Mouse (Mus musculus): ENCODE measurements around the gene As3mt. TPM values are rescaled to one million over a fixed set of nuclear protein-coding genes. Genes with fewer than 3 reads are reported as not detected.

The As3mt gene
- 28.8 and 43.7 TPM in 2 replicates for polyA plus RNA-seq (2012; rRNA removed)

GRCm38 (mm10) chr19:46707296-46708151 is at the start of gene As3mt:
TSS of gene As3mt (plus strand) at chr19:46707458.
- 3% methylated on average over 31 of the region's 31 CpGs for WGBS

GRCm38 (mm10) chr19:46658348-46658747 is 48.9 kb upstream of the As3mt start:
- H3K27me3 ChIP-seq (replicated peaks; ENCODE audit: control insufficient read depth, insufficient read depth, low read length) = no peaks in the 10 kb centered on the region
- no peak overlapping the region for H3K27ac ChIP-seq (ENCODE audit: insufficient read depth, low read depth, low read length)
- WGBS = 96% methylated on average over 7 of the region's 7 CpGs
- no peaks in the 10 kb centered on the region for H3K4me1 ChIP-seq (ENCODE audit: control insufficient read depth, insufficient read depth, low read length)
- no peak for DNase-seq
- TF ChIP-seq POLR2A (IDR thresholded peaks at IDR 0.05; ENCODE audit: low read depth, low read length) (no peak), CTCF (conservative IDR thresholded peaks at IDR 0.05; ENCODE audit: insufficient read depth, insufficient read length, low read depth, low read length) (no peak)
- H3K36me3 ChIP-seq (ENCODE audit: control insufficient read depth, insufficient read depth, low read length) = peaks cover 8% of the 10 kb centered on the region
- no peak overlapping the region for H3K4me3 ChIP-seq (ENCODE audit: insufficient read depth, low read depth, low read length)

More at GRCm38 (mm10) chr19:46707296-46708151, at the start of gene As3mt:
- H3K27me3 ChIP-seq (replicated peaks; ENCODE audit: control insufficient read depth, insufficient read depth, low read length) = no peaks in the 10 kb centered on the region
- no peaks in the 10 kb centered on the region for H3K36me3 ChIP-seq (ENCODE audit: control insufficient read depth, insufficient read depth, low read length)
- peak within 1 kb of the TSS; percentile 40 for H3K27ac ChIP-seq (ENCODE audit: insufficient read depth, low read depth, low read length)
- peak; percentile 90 for DNase-seq
- peak within 1 kb of the TSS; percentile 67 for H3K4me3 ChIP-seq (ENCODE audit: insufficient read depth, low read depth, low read length)
- TF ChIP-seq CTCF (conservative IDR thresholded peaks at IDR 0.05; ENCODE audit: insufficient read depth, insufficient read length, low read depth, low read length) = no peak
- no peak for TF ChIP-seq POLR2A (IDR thresholded peaks at IDR 0.05; ENCODE audit: low read depth, low read length)
- peaks cover 8% of the 10 kb centered on the region; the same call in 1 of the 2 replicates for H3K4me1 ChIP-seq (ENCODE audit: control insufficient read depth, insufficient read depth, low read length)

- DNase-seq = no peak
- H3K27me3 ChIP-seq (replicated peaks; ENCODE audit: control insufficient read depth, insufficient read depth, low read length) = no peaks in the 10 kb centered on the region
- 59% methylated on average over 9 of the region's 9 CpGs for WGBS
- H3K27ac ChIP-seq (ENCODE audit: insufficient read depth, low read depth, low read length) = no peak overlapping the region; the same call in 1 of the 2 replicates
- H3K4me3 ChIP-seq (ENCODE audit: insufficient read depth, low read depth, low read length) = no peak overlapping the region
- no peaks in the 10 kb centered on the region for H3K4me1 ChIP-seq (ENCODE audit: control insufficient read depth, insufficient read depth, low read length)
- peaks cover 8% of the 10 kb centered on the region for H3K36me3 ChIP-seq (ENCODE audit: control insufficient read depth, insufficient read depth, low read length)
- no peak for TF ChIP-seq CTCF (conservative IDR thresholded peaks at IDR 0.05; ENCODE audit: insufficient read depth, insufficient read length, low read depth, low read length)
- no peak for TF ChIP-seq POLR2A (IDR thresholded peaks at IDR 0.05; ENCODE audit: low read depth, low read length)
These were observed 48.4 kb upstream of the As3mt start for GRCm38 (mm10) chr19:46658851-46659250.

- Histone ChIP-seq H3K27me3 (replicated peaks; ENCODE audit: control insufficient read depth, insufficient read depth, low read length) (no peaks in the 10 kb centered on the region), H3K27ac (ENCODE audit: insufficient read depth, low read depth, low read length) (no peak overlapping the region), H3K4me1 (ENCODE audit: control insufficient read depth, insufficient read depth, low read length) (no peaks in the 10 kb centered on the region), H3K4me3 (ENCODE audit: insufficient read depth, low read depth, low read length) (no peak overlapping the region), H3K36me3 (ENCODE audit: control insufficient read depth, insufficient read depth, low read length) (no peaks in the 10 kb centered on the region; the same call in 1 of the 2 replicates)
- DNase-seq = no peak
- 32% methylated on average over 4 of the region's 4 CpGs for WGBS
- TF ChIP-seq CTCF (conservative IDR thresholded peaks at IDR 0.05; ENCODE audit: insufficient read depth, insufficient read length, low read depth, low read length) (no peak), POLR2A (IDR thresholded peaks at IDR 0.05; ENCODE audit: low read depth, low read length) (no peak)
These were observed 45.7 kb upstream of the As3mt start for GRCm38 (mm10) chr19:46661511-46661910.

GRCm38 (mm10) chr19:46662214-46662613 is 45.0 kb upstream of the As3mt start:
- Histone ChIP-seq H3K27me3 (replicated peaks; ENCODE audit: control insufficient read depth, insufficient read depth, low read length) (no peaks in the 10 kb centered on the region), H3K4me1 (ENCODE audit: control insufficient read depth, insufficient read depth, low read length) (no peaks in the 10 kb centered on the region), H3K27ac (ENCODE audit: insufficient read depth, low read depth, low read length) (no peak overlapping the region), H3K36me3 (ENCODE audit: control insufficient read depth, insufficient read depth, low read length) (no peaks in the 10 kb centered on the region; the same call in 1 of the 2 replicates), H3K4me3 (ENCODE audit: insufficient read depth, low read depth, low read length) (no peak overlapping the region)
- DNase-seq = no peak
- TF ChIP-seq CTCF (conservative IDR thresholded peaks at IDR 0.05; ENCODE audit: insufficient read depth, insufficient read length, low read depth, low read length) (no peak), POLR2A (IDR thresholded peaks at IDR 0.05; ENCODE audit: low read depth, low read length) (no peak)
- 74% methylated on average over 8 of the region's 8 CpGs for WGBS

- DNase-seq = no peak
- H3K36me3 ChIP-seq (ENCODE audit: control insufficient read depth, insufficient read depth, low read length) = no peaks in the 10 kb centered on the region
- no peaks in the 10 kb centered on the region for H3K27me3 ChIP-seq (replicated peaks; ENCODE audit: control insufficient read depth, insufficient read depth, low read length)
- WGBS = 74% methylated on average over 6 of the region's 6 CpGs
- TF ChIP-seq POLR2A (IDR thresholded peaks at IDR 0.05; ENCODE audit: low read depth, low read length) (no peak), CTCF (conservative IDR thresholded peaks at IDR 0.05; ENCODE audit: insufficient read depth, insufficient read length, low read depth, low read length) (no peak)
- H3K4me1 ChIP-seq (ENCODE audit: control insufficient read depth, insufficient read depth, low read length) = no peaks in the 10 kb centered on the region
- H3K27ac ChIP-seq (ENCODE audit: insufficient read depth, low read depth, low read length) = no peak overlapping the region
- H3K4me3 ChIP-seq (ENCODE audit: insufficient read depth, low read depth, low read length) = no peak overlapping the region
These were observed 44.5 kb upstream of the As3mt start for GRCm38 (mm10) chr19:46662784-46663183.

DNA sequence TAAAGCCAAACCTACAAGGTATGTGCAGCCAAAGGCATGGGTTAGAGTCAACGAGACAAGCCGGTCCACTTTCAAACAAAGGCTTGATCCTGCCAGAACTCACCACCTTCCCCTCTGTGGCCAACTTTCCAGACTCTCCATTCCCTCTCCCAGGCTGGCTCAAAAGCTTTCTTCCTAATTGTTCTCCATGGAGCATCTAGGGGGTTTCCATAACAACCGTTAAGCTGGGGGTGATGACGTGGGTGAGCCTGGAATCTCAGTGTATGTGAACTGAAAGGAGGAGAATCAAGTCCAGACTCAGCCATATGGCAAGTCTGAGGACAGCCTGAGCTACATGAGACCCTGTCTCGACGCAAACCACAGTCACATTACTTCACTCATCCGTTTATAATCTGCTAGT is 41.8 kb upstream of the As3mt start:
- DNase-seq = no peak
- TF ChIP-seq POLR2A (IDR thresholded peaks at IDR 0.05; ENCODE audit: low read depth, low read length) (no peak), CTCF (conservative IDR thresholded peaks at IDR 0.05; ENCODE audit: insufficient read depth, insufficient read length, low read depth, low read length) (no peak)
- no peak overlapping the region for H3K27ac ChIP-seq (ENCODE audit: insufficient read depth, low read depth, low read length)
- H3K27me3 ChIP-seq (replicated peaks; ENCODE audit: control insufficient read depth, insufficient read depth, low read length) = no peaks in the 10 kb centered on the region
- WGBS = 70% methylated on average over 7 of the region's 7 CpGs
- H3K36me3 ChIP-seq (ENCODE audit: control insufficient read depth, insufficient read depth, low read length) = no peaks in the 10 kb centered on the region
- no peaks in the 10 kb centered on the region for H3K4me1 ChIP-seq (ENCODE audit: control insufficient read depth, insufficient read depth, low read length)
- H3K4me3 ChIP-seq (ENCODE audit: insufficient read depth, low read depth, low read length) = no peak overlapping the region

All from kidney, adult 2 months (tissue).